Mouse (Mus musculus): ENCODE measurements at regions not wholly inside any gene's neighbourhood (a gene's known extent, or its start where the extent isn't known, plus 50 kb on each side); places are given as distances from the start of the nearest gene placed in this dataset.

GRCm38 (mm10) chr12:109272101-109272500 lies 180.5 kb upstream of the Dlk1 start:
- no peak for TF ChIP-seq CTCF (IDR thresholded peaks at IDR 0.05; ENCODE audit: extremely low read depth, insufficient read depth, insufficient read length, insufficient replicate concordance)
- no peak for TF ChIP-seq POLR2A (IDR thresholded peaks at IDR 0.05; ENCODE audit: low read depth, low read length)
